Mouse (Mus musculus): ENCODE results near the gene Zfhx3.

Zfhx3 gene

DNA sequence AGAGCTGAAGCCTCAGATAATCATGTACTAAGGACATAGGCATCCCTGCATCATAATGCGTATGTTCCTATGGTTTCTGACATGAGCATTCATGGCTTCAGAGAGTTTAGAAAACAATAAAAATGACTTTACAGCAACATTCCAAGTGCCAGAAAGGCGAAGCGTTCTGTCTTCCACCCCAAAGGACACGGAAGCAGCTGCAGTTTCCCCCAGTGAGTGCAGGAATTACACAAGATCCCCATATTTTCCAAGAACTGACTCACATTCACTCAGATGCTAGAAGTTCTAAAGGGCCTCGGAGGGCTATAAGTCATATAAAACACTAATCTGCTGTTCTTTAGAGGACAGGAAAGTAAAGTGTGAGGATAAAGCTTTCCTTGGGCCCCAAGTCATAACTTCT, 75.3 kb downstream of the Zfhx3 start:
- DNase-seq (ENCODE audit: extremely low read depth, low read depth) = no peak

DNA sequence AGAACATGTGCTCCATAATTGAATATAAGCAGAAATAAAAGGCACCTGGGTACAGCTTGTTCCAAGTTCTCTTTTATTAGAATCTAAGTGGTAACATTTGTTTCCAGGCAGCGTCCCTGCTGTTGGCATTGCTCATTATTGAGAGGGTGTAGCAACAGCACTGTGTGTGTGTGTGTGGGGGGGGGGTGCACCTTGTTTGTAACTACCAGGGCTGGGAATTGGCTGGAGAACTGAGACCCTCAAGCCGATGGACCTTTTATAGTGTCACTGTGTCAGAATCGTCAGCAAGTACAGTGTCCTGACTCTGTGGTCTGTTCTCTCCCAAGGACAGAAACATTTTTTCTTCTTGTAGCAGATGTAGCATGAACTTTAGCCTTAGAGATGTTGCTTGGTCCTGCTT, 77.2 kb downstream of the Zfhx3 start:
- DNase-seq (ENCODE audit: extremely low read depth, low read depth) = no peak

GRCm38 (mm10) chr8:108022404-108022803, 80.0 kb downstream of the Zfhx3 start:
- DNase-seq (ENCODE audit: extremely low read depth, low read depth) = no peak

DNA sequence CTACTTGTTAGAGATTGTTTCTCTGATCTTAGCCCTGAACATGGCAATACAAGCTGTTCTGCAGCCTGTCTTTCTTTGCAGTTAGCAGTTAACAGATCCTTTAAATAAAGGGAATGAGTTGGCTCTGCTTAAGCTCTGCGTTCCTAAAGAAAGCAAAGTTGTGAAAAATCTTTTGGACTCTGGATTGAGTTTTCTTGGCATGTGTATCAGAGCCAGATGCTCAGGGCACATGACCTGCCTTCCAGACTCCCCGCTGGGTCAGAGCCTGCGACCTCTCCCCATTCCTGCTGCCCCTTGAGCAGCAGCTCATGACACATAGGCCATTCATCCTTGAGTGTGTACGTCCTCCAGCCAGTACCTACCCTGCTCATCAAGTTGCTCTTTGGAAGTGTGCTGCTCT, 81.9 kb downstream of the Zfhx3 start:
- no peak for DNase-seq (ENCODE audit: extremely low read depth, low read depth)

- no peak for DNase-seq (ENCODE audit: extremely low read depth, low read depth)
Measured at GRCm38 (mm10) chr8:108025249-108025648, 82.8 kb downstream of the Zfhx3 start.

GRCm38 (mm10) chr8:108026557-108027440, 84.4 kb downstream of the Zfhx3 start:
- DNase-seq (ENCODE audit: extremely low read depth, low read depth) = no peak

DNA sequence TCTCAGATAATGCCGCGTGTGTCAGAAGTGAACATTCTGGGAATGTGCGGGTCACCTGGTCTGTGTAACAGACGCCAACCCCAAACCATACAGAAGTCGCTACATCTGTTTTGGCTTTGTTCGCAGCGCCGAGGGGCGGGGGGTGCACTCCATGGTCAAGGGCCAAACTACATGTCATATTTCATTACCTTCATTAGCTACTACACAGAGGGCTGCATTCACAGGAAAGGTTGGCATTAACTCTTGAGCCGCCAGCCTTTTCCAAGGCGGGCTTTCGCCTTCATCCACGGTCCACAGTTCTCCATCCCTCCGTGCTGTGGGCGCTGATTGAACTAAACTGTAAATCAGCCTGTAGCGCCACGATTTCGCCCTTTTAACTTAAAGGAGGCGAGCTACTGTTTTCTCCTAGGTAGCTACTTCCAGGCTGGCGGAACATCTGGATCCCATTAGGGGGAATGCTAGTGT, 85.1 kb downstream of the Zfhx3 start:
- no peak for DNase-seq (ENCODE audit: extremely low read depth, low read depth)

GRCm38 (mm10) chr8:108028440-108028839, 86.0 kb downstream of the Zfhx3 start:
- no peak for DNase-seq (ENCODE audit: extremely low read depth, low read depth)

GRCm38 (mm10) chr8:108031159-108031558, 88.7 kb downstream of the Zfhx3 start:
- no peak for DNase-seq (ENCODE audit: extremely low read depth, low read depth)

DNA sequence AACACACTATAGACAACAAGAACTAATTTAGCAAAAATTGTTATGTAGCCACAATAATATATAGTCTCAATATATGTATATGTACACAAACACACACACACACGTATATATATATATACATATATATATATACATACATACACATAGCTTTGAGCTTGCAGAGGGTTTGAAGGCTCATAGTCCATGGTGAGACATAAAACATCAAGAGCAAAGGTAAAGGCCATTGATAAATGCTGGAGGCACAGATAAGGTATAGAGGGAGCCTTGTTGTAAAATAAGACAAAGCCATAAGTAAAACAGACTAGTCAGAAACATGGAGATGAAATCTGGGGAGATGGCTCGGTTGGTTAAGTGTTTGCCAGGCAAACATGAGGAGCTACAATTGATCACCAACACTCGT, 91.6 kb downstream of the Zfhx3 start:
- no peak for DNase-seq (ENCODE audit: extremely low read depth, low read depth)

DNA sequence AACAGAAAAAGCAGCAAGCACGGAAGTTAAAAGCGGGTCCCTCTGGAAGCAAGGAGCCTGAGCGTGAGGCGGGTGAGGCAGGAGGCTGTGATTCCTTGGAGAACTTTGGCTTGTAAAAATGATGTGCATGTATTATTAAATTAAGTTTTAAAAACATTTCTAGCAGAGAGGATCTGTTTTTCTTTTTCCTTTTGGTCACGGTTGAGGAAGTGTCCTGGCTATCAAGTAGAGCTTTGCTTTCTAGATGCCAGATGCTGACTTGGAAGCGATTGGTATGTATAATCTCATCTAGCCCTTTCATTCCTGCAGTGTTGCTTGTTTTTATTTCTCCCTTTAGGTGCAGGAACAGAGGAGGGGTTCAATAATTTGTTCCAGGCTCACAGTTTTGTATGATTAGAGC, 92.3 kb downstream of the Zfhx3 start:
- no peak for DNase-seq (ENCODE audit: extremely low read depth, low read depth)

DNA sequence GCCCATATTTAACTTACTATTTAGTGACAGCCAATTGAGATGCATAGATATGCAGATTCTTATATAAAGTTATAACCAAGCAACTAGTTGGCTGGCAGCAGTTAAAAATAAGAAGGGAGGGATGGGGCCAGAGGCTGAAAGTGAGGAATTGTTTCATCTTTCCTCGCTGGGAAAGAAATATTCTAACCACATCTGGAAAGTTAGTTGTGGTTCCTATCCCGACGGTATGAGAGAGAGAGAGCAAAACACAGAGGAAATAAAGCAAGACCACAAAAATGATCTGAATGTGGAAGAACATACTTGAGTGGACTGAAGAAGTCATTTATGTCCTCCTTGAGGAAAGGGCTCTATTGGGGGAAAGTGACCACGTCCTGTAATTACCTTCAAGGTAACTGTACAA, 101.2 kb downstream of the Zfhx3 start:
- DNase-seq (ENCODE audit: extremely low read depth, low read depth) = no peak

GRCm38 (mm10) chr8:108044185-108044584, 101.7 kb downstream of the Zfhx3 start:
- no peak for DNase-seq (ENCODE audit: extremely low read depth, low read depth)

- DNase-seq (ENCODE audit: extremely low read depth, low read depth) = no peak
Measured at GRCm38 (mm10) chr8:108056241-108056640, 113.8 kb downstream of the Zfhx3 start.

- no peak for DNase-seq (ENCODE audit: extremely low read depth, low read depth)
Measured at GRCm38 (mm10) chr8:108061972-108062371, 119.5 kb downstream of the Zfhx3 start.

DNA sequence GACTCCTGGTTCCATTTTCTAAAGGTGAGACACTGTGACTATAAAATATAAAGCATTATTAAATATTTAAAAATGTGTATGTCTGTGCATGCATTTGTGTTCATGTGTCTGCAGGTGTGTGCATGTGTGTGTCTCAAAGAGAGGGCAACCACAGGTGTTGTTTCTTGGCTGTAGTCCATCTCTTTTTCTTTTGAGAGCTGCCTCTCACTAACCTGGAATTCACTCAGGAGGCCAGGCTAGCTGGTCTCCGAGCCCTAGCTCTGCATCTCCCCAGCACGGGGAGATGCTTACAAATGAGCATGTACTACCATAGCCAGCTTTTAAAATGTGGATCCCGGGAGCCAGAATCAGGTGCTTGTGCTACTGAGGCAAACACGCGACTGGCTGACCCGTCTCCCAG, 124.7 kb downstream of the Zfhx3 start:
- DNase-seq (ENCODE audit: extremely low read depth, low read depth) = no peak

DNA sequence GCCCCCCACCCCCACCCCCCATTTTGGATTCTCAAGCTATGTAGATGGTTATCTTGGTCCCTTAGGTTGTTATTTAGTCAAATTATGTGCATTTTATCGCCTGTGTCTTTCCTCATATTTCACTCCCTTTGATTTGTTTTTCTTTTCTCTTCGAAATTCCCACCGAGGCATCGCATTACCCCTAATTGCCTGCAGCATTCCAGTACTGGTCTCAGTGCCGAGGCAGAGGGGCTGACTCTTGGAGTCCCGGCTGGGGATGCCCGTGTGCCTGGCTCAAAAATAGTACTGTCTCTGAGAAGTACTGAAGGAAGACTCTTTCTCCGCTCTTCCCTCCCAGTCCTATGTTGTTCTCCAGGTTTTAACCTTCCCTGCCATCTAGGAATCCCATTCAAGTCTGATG, 125.8 kb downstream of the Zfhx3 start:
- no peak for DNase-seq (ENCODE audit: extremely low read depth, low read depth)

DNA sequence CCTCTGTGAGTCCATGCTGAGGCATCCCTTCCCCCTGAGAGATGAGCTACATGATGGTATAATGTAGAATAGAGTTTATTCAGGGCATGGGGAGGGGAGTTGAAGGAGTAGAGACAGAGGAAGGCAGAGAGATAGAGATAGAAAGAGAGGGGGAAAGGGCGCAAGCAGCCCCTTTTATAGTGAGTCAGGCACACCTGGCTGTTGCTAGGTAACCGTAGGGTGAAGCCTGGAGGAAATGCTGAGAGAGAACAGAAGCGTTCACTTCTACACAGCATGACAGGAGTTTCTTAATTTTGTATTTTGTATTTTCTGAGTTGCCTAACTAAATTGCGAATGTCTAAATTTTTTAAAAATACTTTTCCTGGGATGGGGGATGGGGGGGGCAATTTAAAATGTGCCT, 128.0 kb downstream of the Zfhx3 start:
- no peak for DNase-seq (ENCODE audit: extremely low read depth, low read depth)

DNA sequence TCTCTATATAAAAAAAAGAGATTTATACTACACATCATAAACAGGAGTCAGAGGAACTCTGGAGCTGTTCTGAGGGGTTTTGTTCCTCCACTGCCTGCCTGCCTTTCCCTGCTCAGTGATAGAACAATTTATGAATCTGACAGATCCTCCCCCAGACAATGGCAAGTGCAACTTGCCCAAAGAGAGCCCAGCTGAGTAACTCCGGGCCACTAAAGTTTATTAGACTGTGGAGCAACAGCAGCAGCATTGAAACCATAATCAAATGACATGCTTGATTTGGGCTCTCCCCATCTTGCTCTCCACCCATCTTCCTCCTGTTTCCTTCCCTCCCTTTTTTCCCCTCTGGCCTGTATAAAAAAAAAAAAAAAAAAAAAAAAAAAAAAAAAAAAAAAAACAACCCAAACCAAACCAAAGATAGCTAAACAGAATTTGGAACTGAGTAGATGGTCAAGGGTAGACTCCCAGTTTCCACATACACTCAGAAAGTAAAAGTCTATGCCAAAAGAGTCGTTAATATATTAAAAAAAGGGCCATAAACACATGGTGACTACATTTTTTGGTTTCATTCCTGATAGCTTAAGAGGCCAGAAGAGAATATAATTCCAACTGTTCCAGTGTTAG, 129.8 kb downstream of the Zfhx3 start:
- no peak for DNase-seq (ENCODE audit: extremely low read depth, low read depth)

DNA sequence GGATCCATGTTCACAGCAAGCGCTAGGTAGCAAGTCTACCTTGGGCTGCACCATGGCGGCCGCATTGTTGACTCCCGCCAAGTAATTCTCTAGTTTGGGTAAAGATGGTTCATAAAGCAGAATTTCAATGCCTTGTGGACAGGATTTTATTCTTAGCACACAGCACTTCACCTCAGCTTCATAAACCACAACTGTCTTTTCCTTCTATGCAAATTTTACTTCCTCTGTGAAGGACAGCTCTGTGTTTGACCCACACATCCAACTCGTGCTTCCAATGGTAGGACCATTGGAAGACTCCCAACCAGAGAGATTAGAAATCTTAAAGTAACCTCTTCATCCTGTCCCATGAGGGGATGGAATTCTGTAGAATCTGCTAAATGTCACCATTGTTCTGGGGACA, 130.4 kb downstream of the Zfhx3 start:
- DNase-seq (ENCODE audit: extremely low read depth, low read depth) = no peak

- no peak for DNase-seq (ENCODE audit: extremely low read depth, low read depth)
Measured at GRCm38 (mm10) chr8:108075176-108075575, 132.7 kb downstream of the Zfhx3 start.

DNA sequence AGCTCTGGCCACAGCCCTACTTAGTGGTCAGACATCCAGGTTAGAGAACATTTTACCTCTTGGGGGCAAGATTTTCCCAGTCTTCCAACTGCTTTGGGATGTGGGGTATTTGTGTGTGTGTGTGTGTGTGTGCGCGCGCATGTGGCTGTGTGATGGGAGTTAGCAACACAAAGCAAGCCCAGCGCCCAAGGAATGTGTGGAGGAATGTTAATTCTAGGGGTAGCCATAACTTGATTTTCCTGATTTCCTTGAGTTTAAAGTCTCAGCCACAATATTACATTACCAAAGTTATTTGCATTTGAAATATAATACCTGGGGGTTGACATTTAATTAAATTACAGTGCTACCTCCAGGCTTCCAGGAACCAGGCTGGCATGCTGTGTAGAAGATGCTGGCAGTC, 136.3 kb downstream of the Zfhx3 start:
- no peak for DNase-seq (ENCODE audit: extremely low read depth, low read depth)

- DNase-seq (ENCODE audit: extremely low read depth, low read depth) = no peak
Measured at GRCm38 (mm10) chr8:108086913-108087312, 144.5 kb downstream of the Zfhx3 start.
